Mouse (Mus musculus): ENCODE results near the gene Cenpm.
A peak's percentile ranks its signal among the peaks of the same experiment; 100 is the strongest.

DNA sequence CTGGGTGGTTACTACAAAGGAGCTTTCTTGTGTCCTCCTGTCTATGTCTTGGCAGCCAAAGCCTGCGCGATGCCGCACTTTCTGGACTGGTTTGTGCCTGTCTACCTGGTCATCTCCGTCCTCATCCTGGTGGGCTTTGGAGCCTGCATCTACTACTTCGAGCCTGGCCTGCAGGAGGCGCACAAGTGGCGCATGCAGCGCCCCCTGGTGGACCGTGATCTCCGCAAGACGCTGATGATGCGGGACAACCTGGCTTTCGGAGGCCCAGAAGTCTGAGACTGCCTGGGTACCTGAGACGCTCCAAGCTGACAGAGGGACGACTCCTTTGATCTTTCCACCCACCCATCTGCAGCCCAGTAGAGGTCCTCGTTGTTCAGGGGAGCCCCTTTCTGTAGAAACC is 15.0 kb upstream of the Cenpm start:
- TF ChIP-seq CTCF (IDR thresholded peaks at IDR 0.05; ENCODE audit: low read depth), result peak; percentile 99
- no peak for TF ChIP-seq EP300 (IDR thresholded peaks at IDR 0.05; ENCODE audit: low read depth)

Measured in liver, postnatal 0 days (tissue).